Mouse (Mus musculus) midbrain, embryonic 15.5 days (tissue): ENCODE measurements around the gene Ang5. TPM values are rescaled to one million over a fixed set of nuclear protein-coding genes. Genes with fewer than 3 reads are reported as not detected.
"Not testable (repeated sequence)": the region's sequence is repeated elsewhere in the genome, so short reads cannot be mapped to it uniquely, and the experiment has no call there.

Experiments
- ATAC-seq: fragments of 200-750 bp; cut with Nextera tagmentation; replicated peaks from 2 replicates; pipeline ENCODE4 v1.8.0; 2017; ENCODE audit warnings: moderate TSS enrichment
- H3K27ac ChIP-seq: fragments of 300-500 bp; sonication (generic); 2 replicates; pipeline ENCODE4 v1.5.1; 2015; ENCODE audit warnings: mild to moderate bottlenecking, inconsistent platforms
- H3K27me3 ChIP-seq: fragments of 300-500 bp; sonication (generic); replicated peaks from 2 replicates; pipeline ENCODE4 v1.6.1; 2015; ENCODE audit warnings: inconsistent platforms
- H3K36me3 ChIP-seq: fragments of 300-500 bp; sonication (generic); replicated peaks from 2 replicates; pipeline ENCODE4 v1.6.1; 2015; ENCODE audit warnings: inconsistent platforms
- H3K4me1 ChIP-seq: fragments of 300-500 bp; sonication (generic); 2 replicates; pipeline ENCODE4 v1.6.1; 2015; ENCODE audit warnings: inconsistent platforms
- H3K4me2 ChIP-seq: fragments of 300-500 bp; sonication (generic); 2 replicates; pipeline ENCODE4 v1.6.1; 2015; ENCODE audit warnings: inconsistent platforms, mild to moderate bottlenecking, moderate library complexity
- H3K4me3 ChIP-seq: fragments of 300-500 bp; sonication (generic); 2 replicates; pipeline ENCODE4 v1.5.1; 2015; ENCODE audit warnings: mild to moderate bottlenecking, inconsistent platforms
- H3K9ac ChIP-seq: fragments of 300-500 bp; sonication (generic); 2 replicates; pipeline ENCODE4 v1.6.1; 2015; ENCODE audit warnings: mild to moderate bottlenecking, inconsistent platforms
- H3K9me3 ChIP-seq: fragments of 300-500 bp; sonication (generic); 2 replicates; pipeline ENCODE4 v1.6.1; 2016; ENCODE audit warnings: inconsistent platforms
- WGBS: fragments of 180-500 bp; shearing (Covaris S2); methylation state at CpG from one replicate; pipeline ENCODE4 v1.1.7; 2015; ENCODE audit warnings: mixed read lengths; 5-methylcytosine and 5-hydroxymethylcytosine counted together
- polyA plus RNA-seq: library from polyadenylated mRNA; unstranded; fragments of >200 nt; fragmentation: Nextera tagmentation; extraction: Ambion mirVana; gene quantifications from 2 replicates; pipeline ENCODE4 v1.2.1, GENCODE M21; 2015

The Ang5 gene
- polyA plus RNA-seq, 1 experiment from 2014 or later: not detected

- not testable (repeated sequence) for H3K9ac ChIP-seq, H3K27ac ChIP-seq, H3K4me1 ChIP-seq, H3K27me3 ChIP-seq, ATAC-seq, H3K4me2 ChIP-seq, H3K4me3 ChIP-seq, H3K9me3 ChIP-seq, H3K36me3 ChIP-seq
- WGBS: 82% methylated on average over 2 of the region's 2 CpGs
These were observed 41.7 kb downstream of the Ang5 start for GRCm38 (mm10) chr14:43998455-43999000.

- H3K4me1 ChIP-seq: no peaks in the 10 kb centered on the region
- H3K27me3 ChIP-seq: no peaks in the 10 kb centered on the region
- no peak overlapping the region for H3K27ac ChIP-seq
- no peak overlapping the region for H3K4me3 ChIP-seq
- H3K36me3 ChIP-seq: no peaks in the 10 kb centered on the region
- H3K9ac ChIP-seq: no peak overlapping the region
- no peak for ATAC-seq
- H3K9me3 ChIP-seq: no peaks in the 10 kb centered on the region
- H3K4me2 ChIP-seq: no peak overlapping the region
- WGBS: 91% methylated on average over 3 of the region's 3 CpGs
These were observed 44.7 kb downstream of the Ang5 start for GRCm38 (mm10) chr14:44001600-44001999.

- H3K36me3 ChIP-seq: no peaks in the 10 kb centered on the region
- no peak within 1 kb of the TSS for H3K27ac ChIP-seq
- H3K4me1 ChIP-seq: no peaks in the 10 kb centered on the region
- no peak for ATAC-seq
- H3K27me3 ChIP-seq: no peaks in the 10 kb centered on the region
- no peak within 1 kb of the TSS for H3K9ac ChIP-seq
- no peak within 1 kb of the TSS for H3K4me3 ChIP-seq
- 79% methylated on average over 1 of the region's 1 CpGs for WGBS
- H3K9me3 ChIP-seq: no peaks in the 10 kb centered on the region
- H3K4me2 ChIP-seq: no peak within 1 kb of the TSS
These were observed 45.3 kb downstream of the Ang5 start, which contains the start of gene Ang6 for GRCm38 (mm10) chr14:44002169-44002568. Gene Ang6, minus strand, starts transcription at chr14:44002269.

GRCm38 (mm10) chr14:44008021-44008420 lies 51.2 kb downstream of the Ang5 start:
- ATAC-seq, H3K9me3 ChIP-seq, H3K4me1 ChIP-seq, H3K27me3 ChIP-seq, H3K27ac ChIP-seq, H3K4me3 ChIP-seq, H3K9ac ChIP-seq, H3K4me2 ChIP-seq, H3K36me3 ChIP-seq: not testable (repeated sequence)
- WGBS: no CpG with 5 or more reads among the region's 1 CpGs

GRCm38 (mm10) chr14:44009686-44010085 lies 52.8 kb downstream of the Ang5 start:
- H3K36me3 ChIP-seq, ATAC-seq, H3K27ac ChIP-seq, H3K9ac ChIP-seq, H3K9me3 ChIP-seq, H3K4me3 ChIP-seq, H3K4me1 ChIP-seq, H3K27me3 ChIP-seq, H3K4me2 ChIP-seq: not testable (repeated sequence)
- 50% methylated on average over 2 of the region's 2 CpGs for WGBS

Other genes with a start within 250 kb of the Ang5 start
- gene Gm16506, start 229.6 kb upstream of the Ang5 start, polyA plus RNA-seq: not detected in 2 replicates
- gene Gm6526, start 209.2 kb upstream of the Ang5 start, polyA plus RNA-seq: not detected in 2 replicates
- not detected in 2 replicates for gene Gm8180, start 172.3 kb upstream of the Ang5 start, polyA plus RNA-seq
- not detected in 2 replicates for gene Ear1, start 81.6 kb upstream of the Ang5 start, polyA plus RNA-seq
- gene Ear10, start 33.5 kb upstream of the Ang5 start, polyA plus RNA-seq: not detected in 2 replicates
- 4.9 and 5.8 TPM in 2 replicates for gene Gm8113, start 31.7 kb upstream of the Ang5 start, polyA plus RNA-seq
- not detected in 2 replicates for gene Ang6, start 45.2 kb downstream of the Ang5 start, polyA plus RNA-seq
- gene Ear2, start 145.6 kb downstream of the Ang5 start, polyA plus RNA-seq: not detected in 2 replicates
- not detected in 2 replicates for gene Gm3327, start 166.8 kb downstream of the Ang5 start, polyA plus RNA-seq
- 0.12 TPM in 1 of 2 replicates, not detected in the other for gene Gm8212, start 240.6 kb downstream of the Ang5 start, polyA plus RNA-seq